17 mouse cellular contexts compared by ENCODE assay signal in the genomic region with DNA sequence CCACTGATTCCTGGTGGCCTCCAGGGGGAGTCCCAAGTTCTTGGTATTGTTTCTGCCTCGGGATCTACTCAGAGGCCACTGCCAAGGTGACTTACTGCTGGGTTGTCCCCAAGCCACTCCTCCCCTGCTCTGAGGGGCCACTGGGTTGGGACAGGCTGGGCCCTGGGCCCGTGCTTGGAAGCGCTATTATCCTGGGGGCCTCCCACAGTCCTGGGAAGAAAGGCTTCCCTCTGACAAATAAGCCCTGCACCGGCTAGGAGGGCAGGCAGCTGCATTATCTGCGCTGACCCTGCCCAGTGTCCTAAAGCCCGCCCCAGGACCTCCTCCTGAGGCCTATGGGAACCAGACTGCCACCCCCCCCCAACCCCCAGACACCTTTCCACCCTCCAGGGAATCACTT. TPM values are rescaled to one million over a fixed set of nuclear protein-coding genes. Genes with fewer than 3 reads are reported as not detected.
A peak's percentile ranks its signal among the peaks of the same experiment; 100 is the strongest.
DNase-seq lines count a peak whose midpoint lies in the region; ATAC-seq lines count a peak whose summit lies in the region.
"Had no signal": no experiment of that assay in that cellular context is flagged by ENCODE, and none has a peak within 500 bp of the region (broad histone marks: within the 10 kb centered on the region; RNA-seq: fewer than 3 reads in every experiment).

No protein-coding gene starts in this region.

- H3K4me1 ChIP-seq in hindbrain, embryonic 10.5 days (replicated peaks) = peaks cover 90% of the 10 kb centered on the region
- H3K4me1 ChIP-seq in hindbrain, embryonic 14.5 days (replicated peaks; ENCODE audit: control insufficient read depth, insufficient read depth, low read length) = peaks cover 38% of the 10 kb centered on the region
- H3K4me1 ChIP-seq in neural tube, embryonic 11.5 days (ENCODE audit: control insufficient read depth, insufficient read depth, low read length) = peaks cover 40% of the 10 kb centered on the region
- peaks cover 21% of the 10 kb centered on the region for H3K4me1 ChIP-seq in hindbrain, embryonic 16.5 days (ENCODE audit: control insufficient read depth, insufficient read depth, low read depth, low read length)

- peaks cover 11% of the 10 kb centered on the region for H3K36me3 ChIP-seq in hindbrain, embryonic 10.5 days
- H3K36me3 ChIP-seq in hindbrain, embryonic 14.5 days (replicated peaks; ENCODE audit: control insufficient read depth, insufficient read depth) = no peaks in the 10 kb centered on the region
- no peaks in the 10 kb centered on the region for H3K36me3 ChIP-seq in neural tube, embryonic 11.5 days (ENCODE audit: control insufficient read depth, insufficient read depth, low read length)
- no peaks in the 10 kb centered on the region for H3K36me3 ChIP-seq in hindbrain, embryonic 16.5 days (ENCODE audit: control insufficient read depth, insufficient read depth, low read length)

- no peaks in the 10 kb centered on the region for H3K9me3 ChIP-seq in hindbrain, embryonic 10.5 days
- H3K9me3 ChIP-seq in hindbrain, embryonic 14.5 days (ENCODE audit: control insufficient read depth, low read length) = no peaks in the 10 kb centered on the region
- no peaks in the 10 kb centered on the region for H3K9me3 ChIP-seq in neural tube, embryonic 11.5 days (ENCODE audit: control insufficient read depth, low read length)
- no peaks in the 10 kb centered on the region for H3K9me3 ChIP-seq in hindbrain, embryonic 16.5 days (ENCODE audit: control insufficient read depth, low read length)

- DNase-seq in hindbrain, embryonic 10.5 days (ENCODE audit: low spot score) = peak; percentile 62
- DNase-seq in hindbrain, embryonic 14.5 days (ENCODE audit: low spot score) = no peak
- peak; percentile 25 for DNase-seq in neural tube, embryonic 11.5 days (ENCODE audit: low spot score)
- no peak for DNase-seq in neural tube, embryonic 10.5 days (ENCODE audit: extremely low spot score, low spot score)
- DNase-seq in thymus, postnatal 0 days (ENCODE audit: low spot score) = no peak
- no peak for DNase-seq in cerebellum, adult 11 months
- DNase-seq: adrenal gland, postnatal 14 days; cerebellum, adult 18-20 months; cerebellum, postnatal 36 days; gastrocnemius, adult 2 months; kidney, adult 9 months; left cerebral cortex, postnatal 4 days; lung, adult 18-20 months; right cerebral cortex, postnatal 4 days had no signal

- H3K27ac ChIP-seq in hindbrain, embryonic 10.5 days = peak overlapping the region; percentile 86
- no peak overlapping the region for H3K27ac ChIP-seq in hindbrain, embryonic 14.5 days
- no peak overlapping the region for H3K27ac ChIP-seq in neural tube, embryonic 11.5 days (ENCODE audit: low read depth, low read length)
- no peak overlapping the region for H3K27ac ChIP-seq in hindbrain, embryonic 16.5 days (ENCODE audit: low read depth, low read length)
- H3K27ac ChIP-seq: gastrocnemius, adult 2 months had no signal

- 16% methylated on average over 6 of the region's 6 CpGs for WGBS in hindbrain, embryonic 10.5 days
- 13% methylated on average over 6 of the region's 6 CpGs for WGBS in hindbrain, embryonic 14.5 days
- WGBS in neural tube, embryonic 11.5 days = 16% methylated on average over 6 of the region's 6 CpGs
- 15% methylated on average over 6 of the region's 6 CpGs for WGBS in hindbrain, embryonic 16.5 days

- H3K9ac ChIP-seq in hindbrain, embryonic 14.5 days = no peak overlapping the region
- no peak overlapping the region for H3K9ac ChIP-seq in neural tube, embryonic 11.5 days (ENCODE audit: low read length)
- H3K9ac ChIP-seq in hindbrain, embryonic 16.5 days (ENCODE audit: low read depth, low read length) = no peak overlapping the region

- no peak for ATAC-seq in hindbrain, embryonic 14.5 days (ENCODE audit: low FRiP score)
- 0 out of 2 replicates have a peak, but pooled peaks have one; percentile 41 for ATAC-seq in neural tube, embryonic 11.5 days (ENCODE audit: insufficient read depth, low FRiP score, low TSS enrichment)
- 0 out of 2 replicates have a peak, but pooled peaks have one; percentile 34 for ATAC-seq in hindbrain, embryonic 16.5 days
- ATAC-seq: activated CD4-positive, CD25-positive, alpha-beta regulatory T cell, adult 4 months; Patski had no signal

- no peak overlapping the region for H3K4me2 ChIP-seq in hindbrain, embryonic 14.5 days (replicated peaks)
- no peak overlapping the region for H3K4me2 ChIP-seq in neural tube, embryonic 11.5 days (ENCODE audit: low read depth)
- no peak overlapping the region for H3K4me2 ChIP-seq in hindbrain, embryonic 16.5 days (ENCODE audit: low read length)

- peak overlapping the region; percentile 9; the same call in 1 of the 2 replicates for H3K4me3 ChIP-seq in hindbrain, embryonic 10.5 days
- H3K4me3 ChIP-seq in hindbrain, embryonic 14.5 days (replicated peaks; ENCODE audit: low read length) = no peak overlapping the region
- H3K4me3 ChIP-seq in neural tube, embryonic 11.5 days (ENCODE audit: low read depth, low read length) = no peak overlapping the region
- no peak overlapping the region for H3K4me3 ChIP-seq in hindbrain, embryonic 16.5 days (ENCODE audit: low read length)
- H3K4me3 ChIP-seq: gastrocnemius, adult 2 months had no signal

- no peaks in the 10 kb centered on the region for H3K27me3 ChIP-seq in hindbrain, embryonic 10.5 days (ENCODE audit: insufficient read depth, poor library complexity, severe bottlenecking)
- no peaks in the 10 kb centered on the region for H3K27me3 ChIP-seq in hindbrain, embryonic 14.5 days (ENCODE audit: control insufficient read depth, insufficient read depth, low read length)
- H3K27me3 ChIP-seq in neural tube, embryonic 11.5 days (ENCODE audit: control insufficient read depth, insufficient read depth, low read length) = no peaks in the 10 kb centered on the region
- H3K27me3 ChIP-seq in hindbrain, embryonic 16.5 days (replicated peaks; ENCODE audit: control insufficient read depth, insufficient read depth, low read length) = no peaks in the 10 kb centered on the region
- H3K27me3 ChIP-seq: Patski had no signal

RNA-seq across cellular contexts. Expression of gene Ephb2, which starts 24.2 kb away (rescaled TPM):
- polyA plus RNA-seq in hindbrain, embryonic 10.5 days (2016; fragmentation: Nextera tagmentation; extraction: Ambion mirVana) = 13.4 and 21.5 TPM in 2 replicates
- 26.6 and 28.1 TPM in 2 replicates for polyA plus RNA-seq in hindbrain, embryonic 14.5 days (2014; fragmentation: Nextera tagmentation; extraction: Ambion mirVana)
- polyA plus RNA-seq in neural tube, embryonic 11.5 days (2014; fragmentation: Nextera tagmentation; extraction: Ambion mirVana) = 20.4 and 21.0 TPM in 2 replicates
- polyA plus RNA-seq in hindbrain, embryonic 16.5 days (2015; fragmentation: Nextera tagmentation; extraction: Ambion mirVana) = 7.8 and 10.1 TPM in 2 replicates
- 2.6 and 3.3 TPM in 2 replicates for polyA plus RNA-seq in thymus, postnatal 0 days (2015; fragmentation: Nextera tagmentation; extraction: Ambion mirVana)
- polyA plus RNA-seq: activated CD4-positive, CD25-positive, alpha-beta regulatory T cell, adult 4 months had no signal

Comparison
In these comparisons a context has a peak if more than half of its experiments do, and no peak if none do; other contexts are left out.
1. DNase-seq: peak in hindbrain, embryonic 10.5 days (single experiment) and neural tube, embryonic 11.5 days (single experiment); none in hindbrain, embryonic 14.5 days (single experiment), neural tube, embryonic 10.5 days (single experiment), thymus, postnatal 0 days (single experiment) and cerebellum, adult 11 months (single experiment).